Mouse (Mus musculus): ENCODE data around the gene Olfr1337. TPM values are rescaled to one million over a fixed set of nuclear protein-coding genes. Genes with fewer than 3 reads are reported as not detected.
"Not testable (repeated sequence)": the region's sequence is repeated elsewhere in the genome, so short reads cannot be mapped to it uniquely, and the experiment has no call there.

Gene Olfr1337
- not detected in 2 replicates for polyA plus RNA-seq (2015; fragmentation: Nextera tagmentation; extraction: Ambion mirVana)

- Histone ChIP-seq H3K27me3 (no peaks in the 10 kb centered on the region), H3K4me2 (no peak within 1 kb of the TSS), H3K4me3 (replicated peaks) (no peak within 1 kb of the TSS), H3K36me3 (no peaks in the 10 kb centered on the region), H3K27ac (no peak within 1 kb of the TSS), H3K9me3 (replicated peaks) (no peaks in the 10 kb centered on the region), H3K4me1 (no peaks in the 10 kb centered on the region), H3K9ac (no peak within 1 kb of the TSS)
- ATAC-seq (replicated peaks; ENCODE audit: low FRiP score): no peak
- 72% methylated on average over 2 of the region's 2 CpGs for WGBS
Observed at GRCm38 (mm10) chr4:118782486-118782885, at the start of gene Olfr1337. TSS of gene Olfr1337 (minus strand) at chr4:118782586.

GRCm38 (mm10) chr4:118818921-118819320, 36.5 kb upstream of the Olfr1337 start:
- Histone ChIP-seq H3K9me3 (replicated peaks) (no peaks in the 10 kb centered on the region), H3K4me3 (replicated peaks) (no peak overlapping the region), H3K36me3 (no peaks in the 10 kb centered on the region), H3K4me2 (no peak overlapping the region), H3K27ac (no peak overlapping the region), H3K9ac (no peak overlapping the region), H3K27me3 (no peaks in the 10 kb centered on the region), H3K4me1 (no peaks in the 10 kb centered on the region)
- no peak for ATAC-seq (replicated peaks; ENCODE audit: low FRiP score)
- 88% methylated on average over 1 of the region's 1 CpGs for WGBS

GRCm38 (mm10) chr4:118809844-118810243, 27.5 kb upstream of the Olfr1337 start, which contains the start of gene Olfr1335:
TSS of gene Olfr1335 (minus strand) at chr4:118809944.
- ATAC-seq (replicated peaks; ENCODE audit: low FRiP score): no peak
- no peaks in the 10 kb centered on the region for H3K27me3 ChIP-seq
- no peak within 1 kb of the TSS for H3K4me2 ChIP-seq
- H3K4me3 ChIP-seq (replicated peaks): no peak within 1 kb of the TSS
- H3K9me3 ChIP-seq (replicated peaks): no peaks in the 10 kb centered on the region
- H3K9ac ChIP-seq: no peak within 1 kb of the TSS
- H3K36me3 ChIP-seq: no peaks in the 10 kb centered on the region
- no peak within 1 kb of the TSS for H3K27ac ChIP-seq
- 90% methylated on average over 4 of the region's 4 CpGs for WGBS
- no peaks in the 10 kb centered on the region for H3K4me1 ChIP-seq

GRCm38 (mm10) chr4:118792796-118793195, 10.4 kb upstream of the Olfr1337 start:
- not testable (repeated sequence) for H3K36me3 ChIP-seq; ATAC-seq (replicated peaks; ENCODE audit: low FRiP score); H3K4me3 ChIP-seq (replicated peaks); H3K4me2 ChIP-seq; H3K9me3 ChIP-seq (replicated peaks); H3K4me1 ChIP-seq; H3K9ac ChIP-seq; H3K27me3 ChIP-seq; H3K27ac ChIP-seq

- ATAC-seq (replicated peaks; ENCODE audit: low FRiP score): no peak
- Histone ChIP-seq H3K27ac (no peak within 1 kb of the TSS), H3K4me3 (replicated peaks) (no peak within 1 kb of the TSS), H3K4me1 (no peaks in the 10 kb centered on the region), H3K27me3 (no peaks in the 10 kb centered on the region), H3K9me3 (replicated peaks) (no peaks in the 10 kb centered on the region), H3K4me2 (no peak within 1 kb of the TSS), H3K36me3 (no peaks in the 10 kb centered on the region), H3K9ac (no peak within 1 kb of the TSS)
- WGBS: 88% methylated on average over 1 of the region's 1 CpGs
Observed at GRCm38 (mm10) chr4:118758637-118759036, 23.7 kb downstream of the Olfr1337 start, which contains the start of gene Olfr1338. TSS of gene Olfr1338 (minus strand) at chr4:118758737.

GRCm38 (mm10) chr4:118741881-118742280, 40.5 kb downstream of the Olfr1337 start:
- Histone ChIP-seq H3K9me3 (replicated peaks) (peaks cover 8% of the 10 kb centered on the region; the same call in 1 of the 2 replicates), H3K27me3 (peaks cover 29% of the 10 kb centered on the region), H3K36me3 (no peaks in the 10 kb centered on the region), H3K4me3 (replicated peaks) (no peak overlapping the region), H3K9ac (no peak overlapping the region), H3K27ac (no peak overlapping the region), H3K4me1 (no peaks in the 10 kb centered on the region), H3K4me2 (no peak overlapping the region)
- ATAC-seq (replicated peaks; ENCODE audit: low FRiP score): no peak
- 8% methylated on average over 16 of the region's 16 CpGs for whole genome bisulfite sequencing

GRCm38 (mm10) chr4:118740988-118741698, 41.2 kb downstream of the Olfr1337 start:
- ATAC-seq (replicated peaks; ENCODE audit: low FRiP score): no peak
- H3K4me2 ChIP-seq: no peak overlapping the region
- no peak overlapping the region for H3K27ac ChIP-seq

GRCm38 (mm10) chr4:118739574-118739973, 42.8 kb downstream of the Olfr1337 start:
- Histone ChIP-seq H3K9me3 (replicated peaks) (no peaks in the 10 kb centered on the region), H3K27me3 (peaks cover 29% of the 10 kb centered on the region), H3K9ac (no peak overlapping the region), H3K36me3 (no peaks in the 10 kb centered on the region), H3K4me3 (replicated peaks) (no peak overlapping the region), H3K4me2 (no peak overlapping the region), H3K27ac (no peak overlapping the region), H3K4me1 (no peaks in the 10 kb centered on the region)
- WGBS: 69% methylated on average over 3 of the region's 3 CpGs
- no peak for ATAC-seq (replicated peaks; ENCODE audit: low FRiP score)

More at GRCm38 (mm10) chr4:118740988-118741698, 41.2 kb downstream of the Olfr1337 start:
- Histone ChIP-seq H3K9me3 (replicated peaks) (peaks cover 1% of the 10 kb centered on the region; the same call in 1 of the 2 replicates), H3K4me1 (no peaks in the 10 kb centered on the region), H3K36me3 (no peaks in the 10 kb centered on the region), H3K9ac (no peak overlapping the region), H3K4me3 (replicated peaks) (no peak overlapping the region), H3K27me3 (peaks cover 29% of the 10 kb centered on the region)
- WGBS: 8% methylated on average over 11 of the region's 11 CpGs

GRCm38 (mm10) chr4:118731875-118732274, 50.5 kb downstream of the Olfr1337 start, which contains the start of gene Olfr1339:
TSS of gene Olfr1339 (plus strand) at chr4:118732175.
- Histone ChIP-seq H3K4me1 (no peaks in the 10 kb centered on the region), H3K9me3 (replicated peaks) (no peaks in the 10 kb centered on the region), H3K27ac (no peak within 1 kb of the TSS), H3K4me3 (replicated peaks) (no peak within 1 kb of the TSS), H3K36me3 (no peaks in the 10 kb centered on the region), H3K4me2 (no peak within 1 kb of the TSS), H3K27me3 (no peaks in the 10 kb centered on the region), H3K9ac (no peak within 1 kb of the TSS)
- ATAC-seq (replicated peaks; ENCODE audit: low FRiP score): no peak
- 100% methylated on average over 1 of the region's 1 CpGs for WGBS

Other genes starting within 250 kb of the Olfr1337 start
- 5.6 and 6.7 TPM in 2 replicates for gene Tmem125, start 238.5 kb downstream of the Olfr1337 start, polyA plus RNA-seq (2015; fragmentation: Nextera tagmentation; extraction: Ambion mirVana)
- gene Cfap57, start 161.8 kb downstream of the Olfr1337 start, polyA plus RNA-seq (2015; fragmentation: Nextera tagmentation; extraction: Ambion mirVana): 0.21 and 0.22 TPM in 2 replicates
- gene Ebna1bp2, start 161.8 kb downstream of the Olfr1337 start, polyA plus RNA-seq (2015; fragmentation: Nextera tagmentation; extraction: Ambion mirVana): 148 and 163 TPM in 2 replicates
- gene Olfr62, start 123.6 kb downstream of the Olfr1337 start, polyA plus RNA-seq (2015; fragmentation: Nextera tagmentation; extraction: Ambion mirVana): not detected in 2 replicates
- 0.09 and 0.23 TPM in 2 replicates for gene Olfr1342, start 89.8 kb downstream of the Olfr1337 start, polyA plus RNA-seq (2015; fragmentation: Nextera tagmentation; extraction: Ambion mirVana)
- not detected in 2 replicates for gene Olfr1341, start 79.1 kb downstream of the Olfr1337 start, polyA plus RNA-seq (2015; fragmentation: Nextera tagmentation; extraction: Ambion mirVana)
- gene Olfr1340, start 62.4 kb downstream of the Olfr1337 start, polyA plus RNA-seq (2015; fragmentation: Nextera tagmentation; extraction: Ambion mirVana): not detected in 2 replicates
- gene Olfr1339, start 50.4 kb downstream of the Olfr1337 start, polyA plus RNA-seq (2015; fragmentation: Nextera tagmentation; extraction: Ambion mirVana): not detected in 2 replicates
- gene Olfr1338, start 23.8 kb downstream of the Olfr1337 start, polyA plus RNA-seq (2015; fragmentation: Nextera tagmentation; extraction: Ambion mirVana): not detected in 2 replicates
- not detected in 2 replicates for gene Olfr1335, start 27.4 kb upstream of the Olfr1337 start, polyA plus RNA-seq (2015; fragmentation: Nextera tagmentation; extraction: Ambion mirVana)
- not detected in 2 replicates for gene Olfr1333, start 53.7 kb upstream of the Olfr1337 start, polyA plus RNA-seq (2015; fragmentation: Nextera tagmentation; extraction: Ambion mirVana)
- gene Olfr1331, start 82.1 kb upstream of the Olfr1337 start, polyA plus RNA-seq (2015; fragmentation: Nextera tagmentation; extraction: Ambion mirVana): not detected in 2 replicates
- not detected in 2 replicates for gene Olfr1330, start 106.0 kb upstream of the Olfr1337 start, polyA plus RNA-seq (2015; fragmentation: Nextera tagmentation; extraction: Ambion mirVana)
- not detected in 2 replicates for gene Olfr1329, start 134.9 kb upstream of the Olfr1337 start, polyA plus RNA-seq (2015; fragmentation: Nextera tagmentation; extraction: Ambion mirVana)
- gene Olfr1328, start 156.0 kb upstream of the Olfr1337 start, polyA plus RNA-seq (2015; fragmentation: Nextera tagmentation; extraction: Ambion mirVana): not detected in 2 replicates
- gene Lao1, start 179.0 kb upstream of the Olfr1337 start, polyA plus RNA-seq (2015; fragmentation: Nextera tagmentation; extraction: Ambion mirVana): not detected in 2 replicates

All from kidney, embryonic 15.5 days (tissue).